Mouse (Mus musculus): ENCODE data around the gene Mlph.

Mlph gene

DNA sequence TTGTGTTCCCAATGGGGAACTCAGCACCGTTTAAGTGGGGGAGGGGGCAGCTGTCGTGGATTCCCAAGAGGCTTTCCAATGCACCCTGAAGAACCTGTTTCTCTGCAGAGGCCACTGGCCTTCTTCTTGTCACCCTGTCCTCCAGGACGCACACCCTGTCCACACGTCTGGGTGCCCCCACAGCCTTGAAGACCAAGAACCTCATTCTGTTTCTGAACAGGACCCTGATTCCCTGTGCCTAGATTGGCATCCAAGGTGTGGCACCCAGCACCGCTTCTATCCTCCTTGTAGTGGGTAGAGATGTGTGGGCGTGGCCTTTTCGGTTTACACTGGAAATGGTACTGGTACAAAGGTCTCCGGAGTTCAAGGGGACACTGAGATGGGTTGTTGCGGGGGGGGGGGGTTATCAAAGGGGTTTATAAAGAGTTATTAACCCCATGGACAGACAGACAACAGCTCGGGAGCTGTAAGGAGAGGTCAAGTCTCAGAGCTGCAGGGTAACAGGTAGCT lies 55.1 kb downstream of the Mlph start:
- DNase-seq (ENCODE audit: low read depth) = no peak

DNA sequence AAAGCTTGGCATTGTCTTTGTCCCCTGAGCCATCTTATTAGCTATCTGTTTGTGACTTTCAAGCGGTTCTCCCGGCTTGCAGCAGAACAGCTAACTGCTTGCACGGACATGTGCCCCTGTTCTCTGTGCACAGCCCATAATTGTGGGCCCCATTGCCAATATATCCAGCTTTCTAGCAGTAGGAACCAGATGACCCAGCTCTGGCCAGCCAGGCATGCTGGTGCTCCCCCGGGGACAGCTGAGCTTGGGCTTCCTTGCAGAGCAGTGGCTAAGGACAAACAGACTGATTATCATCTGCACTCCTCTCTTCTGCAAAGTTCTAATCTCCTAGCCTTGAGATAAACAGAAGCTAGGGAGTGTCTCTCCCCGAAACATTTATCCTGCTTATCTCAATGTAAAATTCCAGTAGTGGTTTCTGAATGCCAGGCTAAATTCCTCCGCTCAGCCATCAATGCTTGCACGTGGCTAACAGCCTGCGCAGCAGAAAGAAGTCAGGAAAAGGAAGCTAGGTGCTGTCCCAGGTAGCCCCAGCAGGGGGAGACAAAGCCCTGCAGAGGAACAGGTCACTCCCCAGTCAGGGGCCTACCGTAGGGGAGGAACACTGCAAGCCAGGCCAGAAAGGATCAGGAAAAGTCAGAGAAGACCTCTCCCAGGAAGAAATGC lies 58.2 kb downstream of the Mlph start:
- peak; percentile 98 for DNase-seq (ENCODE audit: low read depth)

DNA sequence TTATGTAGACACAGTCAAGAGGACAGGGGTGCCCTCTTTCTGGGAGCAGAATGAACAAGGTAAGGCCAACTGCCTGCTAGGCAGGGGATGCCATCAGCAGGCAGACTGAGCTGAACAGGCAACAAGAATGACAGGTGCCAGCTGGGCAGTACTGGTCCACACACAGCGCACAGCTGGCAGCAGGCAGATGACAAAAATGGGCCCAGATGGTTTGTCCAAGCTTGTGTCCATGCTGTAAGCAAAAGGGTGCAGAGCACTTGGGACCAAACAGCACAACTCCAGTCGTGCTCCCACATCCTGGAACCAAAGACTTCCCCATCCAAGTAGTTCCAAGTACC lies 58.7 kb downstream of the Mlph start:
- no peak for DNase-seq (ENCODE audit: low read depth)

DNA sequence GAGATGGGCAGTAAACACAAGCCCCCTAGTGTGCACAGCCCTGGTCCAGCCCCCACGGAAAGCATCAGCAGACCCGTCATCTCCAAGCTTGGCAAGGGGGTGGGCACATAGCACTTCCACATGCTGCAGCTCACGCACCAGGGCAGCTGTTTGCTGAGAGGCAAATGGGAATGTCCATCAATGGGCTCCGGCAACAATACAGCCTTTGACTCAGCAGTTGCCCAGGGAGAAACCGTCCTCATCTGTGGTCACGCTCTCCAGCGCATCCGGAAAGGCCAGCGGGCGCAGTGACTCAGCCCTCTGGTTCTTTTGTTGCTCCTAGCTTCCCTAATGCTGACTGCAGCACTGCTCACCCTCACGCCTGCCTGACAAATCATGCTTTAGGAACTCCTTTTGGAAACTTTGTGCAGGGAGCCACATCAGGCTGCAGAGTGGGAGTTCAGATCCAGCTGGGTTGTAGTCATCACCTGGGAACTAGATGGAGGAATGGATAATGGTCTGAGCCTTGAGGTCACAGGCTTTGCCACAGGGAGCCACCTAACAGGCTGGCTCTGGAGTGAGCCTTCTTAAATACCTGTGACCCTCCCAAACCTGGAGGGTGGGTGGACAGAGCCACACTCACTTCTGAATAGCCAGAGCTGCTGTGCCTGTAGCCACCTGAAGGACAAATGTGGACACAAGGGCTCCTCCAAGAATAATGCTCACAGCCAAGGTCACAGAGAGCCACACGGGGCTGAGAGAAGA lies 60.2 kb downstream of the Mlph start:
- DNase-seq (ENCODE audit: low read depth) = peak; percentile 95

DNA sequence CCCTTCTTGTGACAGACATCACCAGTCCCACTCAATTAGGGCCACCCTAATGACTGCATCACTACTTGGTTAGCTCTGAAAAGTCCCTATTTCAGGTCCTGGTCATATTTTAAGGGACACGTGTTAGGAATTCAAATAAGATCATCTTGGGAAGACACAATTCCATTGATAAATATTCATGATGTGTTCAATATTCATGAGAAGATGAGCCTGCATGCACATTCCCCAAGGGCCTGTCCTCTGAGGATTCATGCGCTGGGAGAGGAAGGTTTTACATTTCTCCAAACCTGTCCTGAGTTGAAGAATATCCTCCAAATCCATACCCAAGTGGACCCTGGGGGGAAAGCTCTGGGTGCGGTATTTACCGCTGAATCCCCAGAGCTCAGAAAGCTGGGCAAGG lies 61.1 kb downstream of the Mlph start:
- no peak for DNase-seq (ENCODE audit: low read depth)

DNA sequence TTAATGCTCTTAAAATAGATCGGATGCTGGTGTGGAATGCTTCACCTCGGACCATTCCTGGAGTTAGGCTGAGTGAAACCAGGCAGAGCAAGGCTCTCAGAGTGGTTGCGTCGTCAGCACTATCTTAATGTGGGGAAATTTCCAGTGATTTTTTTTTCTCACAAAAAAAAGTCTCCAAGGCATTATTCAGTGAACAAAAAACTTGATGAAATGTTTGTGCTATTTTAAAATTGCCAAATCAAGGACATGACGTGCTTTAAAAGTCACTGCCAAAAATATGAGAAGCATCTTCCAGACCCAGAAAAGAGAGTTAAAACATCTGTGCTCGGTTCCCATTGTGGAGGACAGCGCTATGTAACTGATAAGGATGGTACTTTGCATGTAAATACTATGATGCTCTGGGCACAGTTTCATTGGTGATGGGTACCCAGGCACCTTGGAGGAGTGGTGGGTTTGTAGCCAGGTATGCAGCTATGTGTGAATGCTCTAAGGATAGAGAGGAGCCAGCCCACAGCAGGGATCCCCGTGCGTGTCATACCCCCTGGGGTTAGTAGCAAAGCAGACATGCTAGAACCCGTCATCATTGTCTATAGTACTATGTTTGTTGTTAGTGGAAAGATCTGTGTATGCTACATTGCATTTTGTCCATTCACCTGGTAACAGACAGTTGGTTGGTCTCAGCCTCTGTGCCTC lies 65.9 kb downstream of the Mlph start:
- peak; percentile 82 for DNase-seq (ENCODE audit: low read depth)

DNA sequence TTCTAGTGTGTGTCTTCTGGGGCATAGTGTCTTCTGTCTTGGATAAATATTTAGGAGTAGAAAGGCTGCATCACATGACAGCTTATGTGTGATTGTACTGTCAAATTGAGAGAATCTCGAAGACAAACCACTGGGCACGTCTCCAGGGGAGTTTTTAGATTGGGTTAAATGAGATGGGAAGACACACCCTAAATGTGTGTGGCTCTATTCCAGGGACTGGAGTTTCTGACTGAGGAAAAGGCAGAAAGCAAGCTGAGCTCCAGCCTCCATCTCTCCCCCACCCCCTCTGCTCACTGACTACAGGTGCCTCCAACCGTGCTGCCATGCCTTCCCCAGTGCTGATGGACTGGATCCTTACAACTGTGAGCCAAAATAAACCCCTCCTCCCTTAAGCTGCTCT lies 66.5 kb downstream of the Mlph start:
- peak; percentile 63 for DNase-seq (ENCODE audit: low read depth)

DNA sequence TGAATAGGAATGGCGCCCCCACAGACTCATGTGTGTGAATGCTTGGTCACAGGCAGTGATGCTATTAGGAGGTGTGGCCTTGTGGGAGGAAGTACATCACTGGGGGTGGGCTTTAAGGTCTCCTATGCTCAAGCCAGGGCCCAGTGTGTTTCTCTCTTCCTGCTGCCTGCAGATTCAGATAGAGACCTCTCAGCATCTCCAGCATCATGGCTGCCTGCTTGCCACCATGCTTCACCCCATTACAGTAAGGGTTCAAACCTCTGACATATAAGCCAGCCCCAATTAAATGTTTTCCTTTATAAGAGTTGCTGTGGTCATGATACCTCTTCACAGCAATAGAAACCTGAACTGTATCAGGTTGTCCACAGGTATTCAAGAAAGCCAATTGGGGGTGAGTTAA lies 81.0 kb downstream of the Mlph start:
- DNase-seq (ENCODE audit: low read depth) = no peak

DNA sequence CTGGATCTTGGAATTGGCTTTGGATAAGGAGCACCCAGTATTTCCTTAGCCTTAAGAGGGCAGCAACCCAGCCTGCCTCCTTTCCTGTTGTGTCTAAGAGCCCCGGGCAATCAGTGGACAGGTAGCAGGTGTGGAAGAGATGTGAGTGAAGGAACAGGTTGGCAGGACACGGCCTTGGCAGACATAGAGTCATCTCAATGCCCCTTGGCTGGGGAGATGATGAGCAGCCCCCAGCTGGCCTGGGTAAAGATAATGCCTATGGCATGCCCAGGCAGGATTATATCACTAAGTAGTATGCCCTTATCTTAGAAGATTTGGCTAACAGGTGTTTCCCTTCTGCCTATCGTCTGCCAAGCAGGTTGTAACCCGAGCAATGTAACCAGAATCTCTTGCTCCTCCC lies 82.3 kb downstream of the Mlph start:
- DNase-seq (ENCODE audit: low read depth) = no peak

DNA sequence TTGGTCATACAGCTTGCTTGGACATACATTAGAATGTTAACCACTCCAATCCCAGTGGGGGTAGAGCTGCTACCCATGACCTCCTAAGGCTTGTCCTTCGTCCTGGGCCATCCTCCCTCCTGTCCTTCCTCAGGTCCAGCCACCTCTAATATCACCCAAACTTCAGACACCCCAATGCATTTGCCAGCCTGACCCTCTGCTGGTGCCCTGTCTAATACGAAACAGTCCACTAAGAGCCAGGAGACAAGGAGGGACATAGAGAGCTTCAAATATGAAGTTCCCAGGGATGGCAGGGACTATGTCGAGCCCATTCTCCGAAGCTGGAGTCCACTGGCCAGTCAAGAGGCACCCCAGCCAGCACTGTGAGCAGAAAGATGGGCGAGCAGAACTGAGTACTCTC lies 82.8 kb downstream of the Mlph start:
- no peak for DNase-seq (ENCODE audit: low read depth)

DNA sequence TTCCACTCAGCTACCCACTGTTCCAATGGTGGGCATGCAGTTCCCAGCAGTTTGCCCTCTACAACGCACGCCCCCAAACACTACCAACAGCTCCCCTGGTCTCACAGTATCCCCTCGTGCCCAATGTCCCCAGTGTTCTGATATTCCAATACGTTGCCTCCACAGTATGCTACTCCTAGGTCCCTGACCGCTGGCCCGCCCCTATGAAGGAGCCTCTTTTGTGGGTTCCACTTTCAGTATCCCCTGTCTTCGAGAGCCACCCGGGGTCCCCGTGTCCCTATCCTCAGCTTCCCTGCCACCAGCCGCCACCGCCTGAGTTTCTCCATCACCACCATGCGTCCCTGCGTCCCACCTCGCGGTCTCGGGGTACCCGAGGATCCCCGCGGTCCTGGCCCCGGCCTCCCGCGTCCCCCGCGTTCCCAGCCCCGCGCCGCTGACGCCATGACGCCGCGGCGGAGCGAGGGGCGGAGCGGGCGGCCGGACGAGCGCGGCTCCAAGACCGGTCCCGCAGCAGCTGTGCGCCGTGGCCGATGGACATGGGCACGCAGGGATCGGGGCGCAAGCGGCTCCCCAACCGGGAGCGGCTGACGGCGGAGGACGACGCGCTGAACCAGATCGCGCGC lies 83.5 kb downstream of the Mlph start, which contains the start of gene Lrrfip1:
Lrrfip1 (plus strand) TSS at position 470 of the 623 bp plus-strand sequence.
- DNase-seq (ENCODE audit: low read depth) = peak; percentile 79

DNA sequence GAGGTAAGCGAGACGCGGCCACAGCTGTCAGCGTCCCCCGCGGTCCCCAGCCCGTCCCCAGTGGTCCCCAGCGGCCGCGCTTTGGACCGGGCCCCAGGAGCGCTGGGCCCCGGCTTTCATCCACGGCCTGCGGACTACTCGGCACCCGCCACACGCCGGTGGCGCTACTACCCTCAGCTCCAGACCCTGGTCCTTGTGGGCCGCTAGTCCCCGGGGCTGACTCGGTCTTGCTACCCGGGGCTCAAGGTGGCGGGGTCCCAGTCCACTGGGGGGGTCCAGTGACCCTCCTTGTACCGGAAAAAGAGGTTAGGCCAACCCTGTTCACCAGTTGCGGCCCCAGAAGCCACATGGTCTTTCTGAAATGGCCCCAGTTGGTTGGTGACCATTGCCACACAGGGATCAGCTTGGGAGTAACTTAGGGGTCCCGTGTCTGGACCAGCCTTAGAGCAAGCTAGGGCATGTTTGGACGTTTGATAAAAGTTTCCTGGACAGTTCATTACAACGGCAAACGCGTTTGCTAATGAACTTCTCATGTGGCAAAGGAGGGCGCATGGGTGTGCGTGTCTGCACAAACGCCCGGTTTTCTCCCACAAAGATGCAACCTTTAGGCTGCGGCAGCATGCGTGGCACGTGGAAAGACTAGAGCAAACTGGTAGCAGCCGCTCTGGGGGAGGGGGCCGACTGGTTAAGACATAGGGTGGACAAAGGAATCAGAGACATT lies 84.2 kb downstream of the Mlph start:
- DNase-seq (ENCODE audit: low read depth) = peak; percentile 59

DNA sequence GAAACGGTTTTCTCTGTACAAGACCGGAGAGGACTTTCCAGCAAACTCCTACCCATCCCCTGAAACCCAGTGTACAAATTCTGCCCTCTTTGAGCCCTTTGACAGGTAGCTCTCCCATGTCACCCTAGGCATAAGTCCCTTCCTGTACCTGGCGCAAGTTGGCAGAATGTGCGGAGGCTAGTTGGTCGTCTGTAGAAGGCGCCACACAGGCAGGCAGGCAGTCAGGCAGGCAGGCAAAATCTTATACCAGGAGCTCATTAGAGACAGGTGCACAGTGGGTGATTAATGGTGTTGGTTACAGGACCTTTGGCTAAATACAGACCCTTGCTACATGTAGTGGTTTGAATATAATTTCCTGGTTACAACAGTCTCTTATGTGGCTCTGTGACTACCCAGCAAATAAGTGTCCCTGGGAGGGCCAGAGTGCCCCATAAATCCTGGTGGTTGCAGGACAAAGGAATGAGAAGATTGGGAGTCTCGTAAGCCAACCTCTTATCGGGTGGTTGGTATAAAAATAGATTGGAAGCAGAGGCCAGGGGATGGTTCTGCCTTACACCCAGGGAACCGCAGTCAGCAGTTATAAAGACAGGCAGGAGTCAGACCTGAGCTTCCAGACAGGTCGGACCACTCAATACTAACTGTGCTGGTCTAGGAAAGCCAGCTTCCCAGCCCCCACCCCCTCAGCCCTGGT lies 85.2 kb downstream of the Mlph start:
- DNase-seq (ENCODE audit: low read depth) = no peak

Data from NIH3T3 (cell line).